Mouse (Mus musculus) neural tube, embryonic 11.5 days (tissue): Measurements from ENCODE around the gene Ggta1. TPM values are rescaled to one million over a fixed set of nuclear protein-coding genes. Genes with fewer than 3 reads are reported as not detected.
A peak's percentile ranks its signal among the peaks of the same experiment; 100 is the strongest.

Experiments
- ATAC-seq: fragments of 200-750 bp; cut with Nextera tagmentation; 2 replicates; pipeline ENCODE4 v1.8.0; 2017; ENCODE audit warnings: moderate number of reproducible peaks, mild to moderate bottlenecking, moderate TSS enrichment, moderate library complexity; ENCODE audit not compliant: insufficient read depth, low FRiP score, low TSS enrichment
- DNase-seq: peaks from one replicate; pipeline ENCODE4 v3.0.0-alpha.2; 2015; ENCODE audit warnings: low spot score
- H3K27ac ChIP-seq: fragments of 300-500 bp; sonication (generic); 2 replicates; pipeline ENCODE4 v1.5.1; 2014; ENCODE audit warnings: low read depth, mild to moderate bottlenecking, low read length
- H3K27me3 ChIP-seq: fragments of 300-500 bp; sonication (generic); 2 replicates; pipeline ENCODE4 v1.6.1; 2014; ENCODE audit warnings: mild to moderate bottlenecking, low read length, mixed read lengths; ENCODE audit not compliant: control insufficient read depth, insufficient read depth
- H3K36me3 ChIP-seq: fragments of 300-500 bp; sonication (generic); 2 replicates; pipeline ENCODE4 v1.6.1; 2014; ENCODE audit warnings: mild to moderate bottlenecking, low read length, moderate library complexity, mixed read lengths; ENCODE audit not compliant: control insufficient read depth, insufficient read depth
- H3K4me1 ChIP-seq: fragments of 300-500 bp; sonication (generic); 2 replicates; pipeline ENCODE4 v1.6.1; 2014; ENCODE audit warnings: low read length, mixed read lengths; ENCODE audit not compliant: control insufficient read depth, insufficient read depth
- H3K4me2 ChIP-seq: fragments of 300-500 bp; sonication (generic); 2 replicates; pipeline ENCODE4 v1.6.1; 2014; ENCODE audit warnings: low read depth, mild to moderate bottlenecking, moderate library complexity
- H3K4me3 ChIP-seq: fragments of 300-500 bp; sonication (generic); 2 replicates; pipeline ENCODE4 v1.5.1; 2014; ENCODE audit warnings: low read depth, low read length
- H3K9ac ChIP-seq: fragments of 300-500 bp; sonication (generic); 2 replicates; pipeline ENCODE4 v1.6.1; 2014; ENCODE audit warnings: mild to moderate bottlenecking, low read length
- H3K9me3 ChIP-seq: fragments of 300-500 bp; sonication (generic); 2 replicates; pipeline ENCODE4 v1.6.1; 2016; ENCODE audit warnings: low read length; ENCODE audit not compliant: control insufficient read depth
- WGBS: fragments of 180-500 bp; shearing (Covaris S2); extraction: QIAGEN DNeasy Blood & Tissue Kit; methylation state at CpG from one replicate; pipeline ENCODE4 v1.1.7; 2014; 5-methylcytosine and 5-hydroxymethylcytosine counted together
- polyA plus RNA-seq: library from polyadenylated mRNA; unstranded; fragments of >200 nt; fragmentation: Nextera tagmentation; extraction: Ambion mirVana; gene quantifications from 2 replicates; pipeline ENCODE4 v1.2.1, GENCODE M21; 2014

Ggta1 gene
- polyA plus RNA-seq, 1 experiment from 2014 or later, result 9.5 TPM

- no peak overlapping the region for H3K4me3 ChIP-seq
- H3K27ac ChIP-seq, result no peak overlapping the region
- WGBS, result 79% methylated on average over 3 of the region's 3 CpGs
- DNase-seq (no peak), ATAC-seq (no peak)
- no peaks in the 10 kb centered on the region for H3K36me3 ChIP-seq
- no peak overlapping the region for H3K9ac ChIP-seq
- H3K27me3 ChIP-seq, result no peaks in the 10 kb centered on the region
- H3K4me2 ChIP-seq, result no peak overlapping the region
- H3K4me1 ChIP-seq, result no peaks in the 10 kb centered on the region; the same call in 1 of the 2 replicates
- H3K9me3 ChIP-seq, result no peaks in the 10 kb centered on the region
Observed at GRCm38 (mm10) chr2:35467855-35468254, 4.8 kb upstream of the Ggta1 start.

GRCm38 (mm10) chr2:35465677-35466076 is 2.6 kb upstream of the Ggta1 start:
- Histone ChIP-seq H3K4me3 (no peak overlapping the region), H3K9me3 (no peaks in the 10 kb centered on the region), H3K27ac (no peak overlapping the region), H3K4me1 (peaks cover 3% of the 10 kb centered on the region; the same call in 1 of the 2 replicates), H3K36me3 (no peaks in the 10 kb centered on the region), H3K27me3 (no peaks in the 10 kb centered on the region; the same call in 1 of the 2 replicates), H3K4me2 (no peak overlapping the region), H3K9ac (no peak overlapping the region)
- DNase-seq (no peak), ATAC-seq (no peak)

GRCm38 (mm10) chr2:35464548-35464947 is 1.5 kb upstream of the Ggta1 start:
- H3K27me3 ChIP-seq, result no peaks in the 10 kb centered on the region; the same call in 1 of the 2 replicates
- H3K27ac ChIP-seq, result no peak overlapping the region
- peaks cover 3% of the 10 kb centered on the region; the same call in 1 of the 2 replicates for H3K4me1 ChIP-seq
- no peak overlapping the region for H3K9ac ChIP-seq
- H3K4me2 ChIP-seq, result no peak overlapping the region
- no peak for ATAC-seq
- H3K9me3 ChIP-seq, result no peaks in the 10 kb centered on the region
- no peak overlapping the region for H3K4me3 ChIP-seq
- no peak for DNase-seq
- 62% methylated on average over 3 of the region's 3 CpGs for WGBS
- H3K36me3 ChIP-seq, result no peaks in the 10 kb centered on the region

- Histone ChIP-seq H3K9ac (no peak overlapping the region), H3K4me2 (no peak overlapping the region), H3K4me3 (no peak overlapping the region), H3K27me3 (no peaks in the 10 kb centered on the region; the same call in 1 of the 2 replicates), H3K4me1 (peaks cover 3% of the 10 kb centered on the region; the same call in 1 of the 2 replicates), H3K27ac (no peak overlapping the region), H3K9me3 (no peaks in the 10 kb centered on the region), H3K36me3 (no peaks in the 10 kb centered on the region)
- WGBS, result 54% methylated on average over 7 of the region's 7 CpGs
- ATAC-seq (no peak), DNase-seq (no peak)
Observed at GRCm38 (mm10) chr2:35464089-35464534, 1.1 kb upstream of the Ggta1 start.

GRCm38 (mm10) chr2:35463372-35464088 is 499 bp upstream of the Ggta1 start:
- no peaks in the 10 kb centered on the region for H3K36me3 ChIP-seq
- 11% methylated on average over 19 of the region's 19 CpGs for WGBS
- 0 out of 2 replicates have a peak, but pooled peaks have one; percentile 45 for ATAC-seq
- no peaks in the 10 kb centered on the region; the same call in 1 of the 2 replicates for H3K27me3 ChIP-seq
- no peak overlapping the region for H3K9ac ChIP-seq
- H3K9me3 ChIP-seq, result no peaks in the 10 kb centered on the region
- DNase-seq, result peak; percentile 68
- peaks cover 3% of the 10 kb centered on the region; the same call in 1 of the 2 replicates for H3K4me1 ChIP-seq
- no peak overlapping the region for H3K4me3 ChIP-seq
- H3K4me2 ChIP-seq, result 0 out of 2 replicates have a peak overlapping the region, but pooled peaks have one; percentile 17
- H3K27ac ChIP-seq, result no peak overlapping the region

GRCm38 (mm10) chr2:35461971-35462787 is 852 bp downstream of the Ggta1 start:
- Histone ChIP-seq H3K4me2 (peak overlapping the region; percentile 97), H3K4me3 (peak overlapping the region; percentile 56), H3K4me1 (peaks cover 3% of the 10 kb centered on the region; the same call in 1 of the 2 replicates), H3K9me3 (no peaks in the 10 kb centered on the region), H3K9ac (peak overlapping the region; percentile 70), H3K27me3 (no peaks in the 10 kb centered on the region; the same call in 1 of the 2 replicates), H3K36me3 (no peaks in the 10 kb centered on the region), H3K27ac (0 out of 2 replicates have a peak overlapping the region, but pooled peaks have one; percentile 14)
- ATAC-seq, result peak; percentile 68
- DNase-seq, result peak; percentile 39
- 1% methylated on average over 52 of the region's 52 CpGs for WGBS

- Histone ChIP-seq H3K27me3 (no peaks in the 10 kb centered on the region; the same call in 1 of the 2 replicates), H3K4me3 (peak overlapping the region; percentile 56), H3K36me3 (no peaks in the 10 kb centered on the region), H3K4me1 (peaks cover 3% of the 10 kb centered on the region; the same call in 1 of the 2 replicates), H3K4me2 (peak overlapping the region; percentile 97), H3K9me3 (no peaks in the 10 kb centered on the region), H3K9ac (peak overlapping the region; percentile 22), H3K27ac (no peak overlapping the region)
- 2% methylated on average over 20 of the region's 20 CpGs for WGBS
- ATAC-seq, result no peak
- peak; percentile 21 for DNase-seq
Observed at GRCm38 (mm10) chr2:35461131-35461947, 1.7 kb downstream of the Ggta1 start.

GRCm38 (mm10) chr2:35460378-35460880 is 2.6 kb downstream of the Ggta1 start:
- WGBS, result 11% methylated on average over 6 of the region's 6 CpGs
- Histone ChIP-seq H3K4me3 (peak overlapping the region; percentile 27), H3K4me2 (peak overlapping the region; percentile 97), H3K27me3 (no peaks in the 10 kb centered on the region; the same call in 1 of the 2 replicates), H3K9ac (no peak overlapping the region), H3K27ac (no peak overlapping the region), H3K9me3 (no peaks in the 10 kb centered on the region), H3K36me3 (no peaks in the 10 kb centered on the region), H3K4me1 (peaks cover 3% of the 10 kb centered on the region; the same call in 1 of the 2 replicates)
- ATAC-seq, result no peak
- no peak for DNase-seq
